Mouse (Mus musculus) cerebellum, adult 11 months (tissue): Measurements from ENCODE around the gene Bcar3.
"Not testable (repeated sequence)": the region's sequence is repeated elsewhere in the genome, so short reads cannot be mapped to it uniquely, and the experiment has no call there.

Source experiments
- DNase-seq: peaks from one replicate; pipeline ENCODE4 v3.0.0; 2022

Gene Bcar3

GRCm38 (mm10) chr3:122293954-122294850 lies at the start of gene Bcar3:
Gene Bcar3, plus strand, starts transcription at chr3:122294136.
- DNase-seq, result peak; percentile 90

GRCm38 (mm10) chr3:122244759-122245158 lies 49.2 kb upstream of the Bcar3 start:
- no peak for DNase-seq

GRCm38 (mm10) chr3:122245215-122245877 lies 48.6 kb upstream of the Bcar3 start, which contains the start of gene Gclm:
Gene Gclm, plus strand, starts transcription at chr3:122245557.
- peak; percentile 95 for DNase-seq

- peak; percentile 63 for DNase-seq
Measured at GRCm38 (mm10) chr3:122245878-122246332, 48.0 kb upstream of the Bcar3 start.

- DNase-seq, result peak; percentile 31
Measured at GRCm38 (mm10) chr3:122246406-122246805, 47.5 kb upstream of the Bcar3 start.

GRCm38 (mm10) chr3:122246986-122247767 lies 46.8 kb upstream of the Bcar3 start:
- DNase-seq, result peak; percentile 32

- no peak for DNase-seq
Measured at GRCm38 (mm10) chr3:122247768-122248100, 46.2 kb upstream of the Bcar3 start.

- DNase-seq, result no peak
Measured at GRCm38 (mm10) chr3:122252466-122253253, 41.3 kb upstream of the Bcar3 start.

- DNase-seq, result not testable (repeated sequence)
Measured at GRCm38 (mm10) chr3:122254050-122254449, 39.9 kb upstream of the Bcar3 start.

GRCm38 (mm10) chr3:122269986-122270385 lies 23.9 kb upstream of the Bcar3 start:
- DNase-seq, result no peak

- not testable (repeated sequence) for DNase-seq
Measured at GRCm38 (mm10) chr3:122272565-122272964, 21.4 kb upstream of the Bcar3 start.

- DNase-seq, result no peak
Measured at GRCm38 (mm10) chr3:122273407-122274240, 20.3 kb upstream of the Bcar3 start.

- peak; percentile 91 for DNase-seq
Measured at GRCm38 (mm10) chr3:122274241-122275024, 19.5 kb upstream of the Bcar3 start, which contains the start of gene Dnttip2. Gene Dnttip2, plus strand, starts transcription at chr3:122274388.

- no peak for DNase-seq
Measured at GRCm38 (mm10) chr3:122275111-122275510, 18.8 kb upstream of the Bcar3 start.

GRCm38 (mm10) chr3:122287195-122287594 lies 6.7 kb upstream of the Bcar3 start:
- DNase-seq, result no peak

- no peak for DNase-seq
Measured at GRCm38 (mm10) chr3:122288613-122289195, 5.2 kb upstream of the Bcar3 start.

- not testable (repeated sequence) for DNase-seq
Measured at GRCm38 (mm10) chr3:122289344-122289743, 4.6 kb upstream of the Bcar3 start.

- no peak for DNase-seq
Measured at GRCm38 (mm10) chr3:122290696-122291095, 3.2 kb upstream of the Bcar3 start.

- DNase-seq, result no peak
Measured at GRCm38 (mm10) chr3:122291828-122292227, 2.1 kb upstream of the Bcar3 start.
